Mouse (Mus musculus): ENCODE results near the gene Txn1.

DNA sequence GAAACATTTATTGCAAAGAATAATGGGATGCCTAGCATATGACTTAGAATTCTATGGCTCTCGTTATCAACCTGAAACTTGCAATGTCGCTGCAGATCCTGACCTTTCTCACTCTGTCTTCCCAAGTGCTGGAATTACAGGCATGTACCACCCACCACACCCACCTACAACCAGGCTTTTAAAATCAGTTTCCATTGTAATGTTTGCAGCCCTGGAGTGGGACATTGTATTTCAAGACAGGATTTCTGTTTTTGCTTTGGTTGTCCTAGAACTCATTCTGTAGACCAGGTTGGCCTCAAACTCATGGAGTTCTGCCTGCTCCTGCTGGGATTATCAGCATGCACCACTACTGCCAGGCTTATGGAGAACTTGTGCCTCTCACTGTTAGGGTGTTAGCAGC is 13.3 kb downstream of the Txn1 start:
- TF ChIP-seq SRF (IDR thresholded peaks at IDR 0.05; ENCODE audit: control insufficient read depth, insufficient read length, low read depth) = no peak
- TF ChIP-seq POLR2A (IDR thresholded peaks at IDR 0.05; ENCODE audit: insufficient read length, low read depth) = no peak
- no peak for TF ChIP-seq POLR2AphosphoS2 (IDR thresholded peaks at IDR 0.05; ENCODE audit: insufficient read length, low read depth)
- TF ChIP-seq TCF12 (IDR thresholded peaks at IDR 0.05; ENCODE audit: insufficient read depth, poor library complexity, severe bottlenecking) = no peak
- TF ChIP-seq CEBPB (IDR thresholded peaks at IDR 0.05; ENCODE audit: insufficient read depth, poor library complexity, severe bottlenecking) = no peak
- TF ChIP-seq MYOD1 (IDR thresholded peaks at IDR 0.05; ENCODE audit: control insufficient read depth in 1 of 3, insufficient read length in 2 of 3, low read depth in 2 of 3) = no peak
- no peak for TF ChIP-seq E2F4 (IDR thresholded peaks at IDR 0.05; ENCODE audit: insufficient read depth)
- TF ChIP-seq MYOG (IDR thresholded peaks at IDR 0.05; ENCODE audit: control insufficient read depth in 1 of 3, insufficient read depth in 1 of 3, insufficient read length in 2 of 3, low read depth in 2 of 3) = no peak
- no peak for TF ChIP-seq USF1 (IDR thresholded peaks at IDR 0.05; ENCODE audit: low read depth)
- no peak for TF ChIP-seq MAX (IDR thresholded peaks at IDR 0.05; ENCODE audit: low read depth)
